ENCODE assay signal across 17 mouse cellular contexts in the genomic region with DNA sequence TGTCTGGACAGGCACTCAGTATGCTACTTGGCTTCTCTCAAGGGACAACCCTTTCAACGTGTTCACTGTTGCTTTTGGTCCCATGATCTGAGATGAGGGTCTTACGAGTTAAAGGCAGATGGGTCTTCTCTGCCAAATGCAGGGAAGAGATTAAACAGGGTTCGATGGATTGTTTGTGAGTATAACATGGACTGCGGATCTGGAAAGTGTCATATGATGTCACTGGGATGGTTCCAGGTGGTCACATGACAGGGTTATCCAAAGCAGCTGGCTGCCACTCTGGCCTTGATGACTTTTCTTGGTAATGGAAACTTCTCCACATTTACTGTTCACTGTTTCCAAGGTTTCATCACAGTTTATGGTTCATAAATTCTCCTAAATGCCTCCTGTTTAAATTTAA.
"Had no signal": no experiment of that assay in that cellular context is flagged by ENCODE, and none has a peak within 500 bp of the region (broad histone marks: within the 10 kb centered on the region; RNA-seq: fewer than 3 reads in every experiment).

No protein-coding gene starts in this region.

- ATAC-seq: inflammation-experienced regulatory T-cells, adult 6 months; liver, embryonic 12.5 days had no signal

- DNase-seq: kidney, adult 8-10 months; kidney, postnatal 36 days; layer of hippocampus, adult 9-11 months; left cerebral cortex, postnatal 4 days; lung, embryonic 14.5 days; lung, postnatal 10 days; lung, postnatal 4 days; midbrain, embryonic 14.5 days; spleen, adult 18-20 months; thymus, postnatal 36 days had no signal

- H3K27ac ChIP-seq: kidney, postnatal 0 days; limb, embryonic 13.5 days; liver, embryonic 12.5 days; midbrain, embryonic 10.5 days; neural tube, embryonic 15.5 days had no signal

- H3K9me3 ChIP-seq: limb, embryonic 13.5 days; liver, embryonic 12.5 days; midbrain, embryonic 10.5 days; neural tube, embryonic 15.5 days had no signal

- H3K4me3 ChIP-seq: limb, embryonic 13.5 days; liver, embryonic 12.5 days; midbrain, embryonic 10.5 days; myocyte; neural tube, embryonic 15.5 days had no signal

- H3K4me2 ChIP-seq: limb, embryonic 13.5 days; liver, embryonic 12.5 days; lung, embryonic 14.5 days; neural tube, embryonic 15.5 days had no signal

- H3K4me1 ChIP-seq: limb, embryonic 13.5 days; liver, embryonic 12.5 days; midbrain, embryonic 10.5 days; neural tube, embryonic 15.5 days had no signal

- H3K36me3 ChIP-seq: limb, embryonic 13.5 days; liver, embryonic 12.5 days; midbrain, embryonic 10.5 days; neural tube, embryonic 15.5 days had no signal

- H3K27me3 ChIP-seq: limb, embryonic 13.5 days; liver, embryonic 12.5 days; neural tube, embryonic 15.5 days had no signal

- H3K9ac ChIP-seq: limb, embryonic 13.5 days; liver, embryonic 12.5 days; lung, embryonic 14.5 days; neural tube, embryonic 15.5 days had no signal
